Mouse (Mus musculus): ENCODE results near the gene Suv39h2.

- TF ChIP-seq POLR2A (IDR thresholded peaks at IDR 0.05; ENCODE audit: control insufficient read depth, low read depth, low read length) (no peak), CTCF (IDR thresholded peaks at IDR 0.05; ENCODE audit: control insufficient read depth, insufficient read depth, insufficient replicate concordance, low read depth, low read length) (no peak)
Observed at GRCm38 (mm10) chr2:3493833-3494409, 19.1 kb upstream of the Suv39h2 start.
